Mouse (Mus musculus) heart, postnatal 0 days (tissue): ENCODE results near the gene Twnk. TPM values are rescaled to one million over a fixed set of nuclear protein-coding genes. Genes with fewer than 3 reads are reported as not detected.

Source experiments
- ATAC-seq: fragments of 200-750 bp; cut with Nextera tagmentation; 2 replicates; pipeline ENCODE4 v1.8.0; 2017; ENCODE audit warnings: low read depth, moderate number of reproducible peaks, moderate library complexity; ENCODE audit not compliant: insufficient read depth
- DNase-seq: peaks from one replicate; pipeline ENCODE4 v3.0.0-alpha.2; 2016; ENCODE audit warnings: low spot score
- H3K27ac ChIP-seq: fragments of 300-500 bp; sonication (generic); 2 replicates; pipeline ENCODE4 v1.5.1; 2014; ENCODE audit warnings: low read depth, mild to moderate bottlenecking
- H3K27me3 ChIP-seq: fragments of 300-500 bp; sonication (generic); 2 replicates; pipeline ENCODE4 v1.6.1; 2014; ENCODE audit warnings: low read length, mixed read lengths; ENCODE audit not compliant: control insufficient read depth, insufficient read depth
- H3K36me3 ChIP-seq: fragments of 300-500 bp; sonication (generic); replicated peaks from 2 replicates; pipeline ENCODE4 v1.6.1; 2014; ENCODE audit warnings: low read length, mixed read lengths; ENCODE audit not compliant: control insufficient read depth, insufficient read depth
- H3K4me1 ChIP-seq: fragments of 300-500 bp; sonication (generic); 2 replicates; pipeline ENCODE4 v1.6.1; 2014; ENCODE audit warnings: antibody characterized with exemption; ENCODE audit not compliant: control insufficient read depth, insufficient read depth
- H3K4me2 ChIP-seq: fragments of 300-500 bp; sonication (generic); 2 replicates; pipeline ENCODE4 v1.6.1; 2014; ENCODE audit warnings: low read depth, mild to moderate bottlenecking, low read length, moderate library complexity
- H3K4me3 ChIP-seq: fragments of 300-500 bp; sonication (generic); 2 replicates; pipeline ENCODE4 v1.5.1; 2014; ENCODE audit warnings: low read depth, low read length
- H3K9ac ChIP-seq: fragments of 300-500 bp; sonication (generic); replicated peaks from 2 replicates; pipeline ENCODE4 v1.6.1; 2014; ENCODE audit warnings: low read depth, low read length, mixed read lengths
- H3K9me3 ChIP-seq: fragments of 300-500 bp; sonication (generic); replicated peaks from 2 replicates; pipeline ENCODE4 v1.6.1; 2016; ENCODE audit warnings: low read length; ENCODE audit not compliant: control insufficient read depth
- CTCF ChIP-seq: IDR thresholded peaks from 2 replicates; pipeline ENCODE4 v1.5.1; 2016; ENCODE audit warnings: antibody characterized with exemption, control low read depth, low read depth
- EP300 ChIP-seq: IDR thresholded peaks from 2 replicates; pipeline ENCODE4 v1.6.1; 2016; ENCODE audit warnings: antibody characterized with exemption, low read depth
- WGBS: fragments of 180-500 bp; shearing (Covaris S2); extraction: QIAGEN DNeasy Blood & Tissue Kit; methylation state at CpG from one replicate; pipeline ENCODE4 v1.1.7; 2014; 5-methylcytosine and 5-hydroxymethylcytosine counted together
- polyA plus RNA-seq: library from polyadenylated mRNA; unstranded; fragments of >200 nt; fragmentation: Nextera tagmentation; extraction: Ambion mirVana; gene quantifications from 2 replicates; pipeline ENCODE4 v1.2.1, GENCODE M21; 2015
- total RNA-seq: library from RNA; depleted of rRNA; stranded (reverse); fragments of >200 nt; gene quantifications from 2 replicates; pipeline ENCODE4 v1.2.3, GENCODE M21; 2014; ENCODE audit warnings: low replicate concordance

Twnk gene
- total and polyA plus RNA-seq, 2 experiments from 2014 or later, result 12.9 to 14.0 TPM

GRCm38 (mm10) chr19:45020348-45020747 is 14.9 kb downstream of the Twnk start:
- H3K36me3 ChIP-seq, result peaks cover 24% of the 10 kb centered on the region
- H3K9ac ChIP-seq, result 0 out of 2 replicates have a peak overlapping the region, but pooled peaks have one; percentile 29
- H3K4me2 ChIP-seq, result peak overlapping the region; percentile 42
- no peaks in the 10 kb centered on the region for H3K9me3 ChIP-seq
- peak overlapping the region; percentile 27; the same call in 1 of the 2 replicates for H3K27ac ChIP-seq
- peak overlapping the region; percentile 4; the same call in 1 of the 2 replicates for H3K4me3 ChIP-seq
- no peaks in the 10 kb centered on the region for H3K27me3 ChIP-seq
- WGBS, result 42% methylated on average over 6 of the region's 6 CpGs
- no peak for ATAC-seq
- TF ChIP-seq EP300 (no peak), CTCF (no peak)
- peak; percentile 66 for DNase-seq
- H3K4me1 ChIP-seq, result peaks cover 17% of the 10 kb centered on the region

GRCm38 (mm10) chr19:45021362-45021761 is 15.9 kb downstream of the Twnk start:
- H3K9ac ChIP-seq, result 0 out of 2 replicates have a peak overlapping the region, but pooled peaks have one; percentile 29
- ATAC-seq, result no peak
- no peak overlapping the region for H3K27ac ChIP-seq
- H3K9me3 ChIP-seq, result no peaks in the 10 kb centered on the region
- no peak overlapping the region for H3K4me3 ChIP-seq
- 0 out of 2 replicates have a peak overlapping the region, but pooled peaks have one; percentile 42 for H3K4me2 ChIP-seq
- DNase-seq, result no peak
- peaks cover 34% of the 10 kb centered on the region for H3K36me3 ChIP-seq
- TF ChIP-seq CTCF (no peak), EP300 (no peak)
- H3K27me3 ChIP-seq, result no peaks in the 10 kb centered on the region
- WGBS, result 71% methylated on average over 15 of the region's 15 CpGs
- H3K4me1 ChIP-seq, result peaks cover 17% of the 10 kb centered on the region

DNA sequence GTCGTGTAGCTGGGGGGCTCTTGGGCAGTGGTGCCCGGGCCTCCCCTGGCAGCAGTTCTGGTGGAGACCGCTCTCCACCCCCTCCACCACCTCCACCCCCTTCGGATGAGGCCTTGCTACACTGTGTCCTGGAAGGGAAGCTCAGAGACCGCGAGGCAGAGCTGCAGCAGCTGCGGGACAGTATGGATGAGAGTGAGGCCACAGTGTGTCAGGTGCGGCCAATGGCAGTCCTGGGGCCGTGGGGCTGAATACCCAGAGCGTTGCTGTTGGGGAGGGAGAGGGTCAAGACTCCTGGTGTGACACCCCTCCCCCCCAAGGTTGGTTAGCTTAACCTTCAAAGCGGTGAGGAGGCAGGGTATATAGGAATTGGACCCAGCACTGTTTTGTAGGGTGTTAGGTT is 18.5 kb downstream of the Twnk start:
- Histone ChIP-seq H3K27me3 (no peaks in the 10 kb centered on the region), H3K36me3 (peaks cover 49% of the 10 kb centered on the region), H3K9ac (no peak overlapping the region), H3K4me3 (no peak overlapping the region), H3K27ac (no peak overlapping the region), H3K9me3 (no peaks in the 10 kb centered on the region), H3K4me2 (no peak overlapping the region), H3K4me1 (peaks cover 17% of the 10 kb centered on the region)
- TF ChIP-seq EP300 (no peak), CTCF (no peak)
- DNase-seq (no peak), ATAC-seq (no peak)
- 77% methylated on average over 11 of the region's 11 CpGs for WGBS

DNA sequence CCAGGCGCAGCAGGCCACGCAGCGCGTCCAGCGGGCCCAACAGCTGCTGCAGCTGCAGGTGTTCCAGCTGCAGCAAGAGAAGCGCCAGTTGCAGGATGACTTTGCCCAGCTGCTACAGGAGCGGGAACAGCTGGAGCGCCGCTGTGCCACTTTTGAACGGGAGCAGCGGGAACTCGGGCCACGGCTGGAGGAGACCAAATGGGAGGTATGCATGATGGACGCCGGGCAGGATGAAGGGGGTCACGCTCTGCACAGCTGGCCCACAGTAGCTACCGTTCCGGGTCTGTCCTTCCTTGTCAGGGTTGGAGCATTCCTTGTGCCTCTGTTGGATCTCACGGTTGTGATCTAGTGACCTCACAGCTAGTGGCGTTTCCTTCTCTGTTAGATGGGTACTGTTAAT is 19.3 kb downstream of the Twnk start:
- Histone ChIP-seq H3K4me1 (peaks cover 17% of the 10 kb centered on the region), H3K4me3 (no peak overlapping the region), H3K9me3 (no peaks in the 10 kb centered on the region), H3K9ac (no peak overlapping the region), H3K27ac (no peak overlapping the region), H3K27me3 (no peaks in the 10 kb centered on the region), H3K4me2 (no peak overlapping the region), H3K36me3 (peaks cover 49% of the 10 kb centered on the region)
- TF ChIP-seq CTCF (no peak), EP300 (no peak)
- no peak for DNase-seq
- ATAC-seq, result no peak
- WGBS, result 89% methylated on average over 20 of the region's 20 CpGs

GRCm38 (mm10) chr19:45025937-45026568 is 20.6 kb downstream of the Twnk start:
- Histone ChIP-seq H3K9ac (no peak overlapping the region), H3K36me3 (peaks cover 49% of the 10 kb centered on the region), H3K4me2 (no peak overlapping the region), H3K4me3 (no peak overlapping the region), H3K27ac (no peak overlapping the region), H3K9me3 (no peaks in the 10 kb centered on the region), H3K27me3 (no peaks in the 10 kb centered on the region), H3K4me1 (peaks cover 14% of the 10 kb centered on the region)
- TF ChIP-seq EP300 (no peak), CTCF (no peak)
- ATAC-seq, result no peak
- 90% methylated on average over 37 of the region's 37 CpGs for WGBS
- DNase-seq, result no peak
